Mouse (Mus musculus): ENCODE data around the gene Myo1a. TPM values are rescaled to one million over a fixed set of nuclear protein-coding genes. Genes with fewer than 3 reads are reported as not detected.
A peak's percentile ranks its signal among the peaks of the same experiment; 100 is the strongest.
"Not testable (repeated sequence)": the region's sequence is repeated elsewhere in the genome, so short reads cannot be mapped to it uniquely, and the experiment has no call there.

Gene Myo1a
- polyA plus RNA-seq, 1 experiment from 2014 or later = 0.08 TPM

- 0 out of 2 replicates have a peak, but pooled peaks cover 4% of the 10 kb centered on the region for H3K4me1 ChIP-seq (ENCODE audit: insufficient read depth, low read depth, low read length)
- H3K27ac ChIP-seq (ENCODE audit: low read length) = no peak within 1 kb of the TSS
- ATAC-seq (peak; percentile 65), DNase-seq (ENCODE audit: low spot score) (peak; percentile 70)
- no peaks in the 10 kb centered on the region for H3K27me3 ChIP-seq (replicated peaks; ENCODE audit: insufficient read depth, low read length)
- no peak within 1 kb of the TSS for H3K9ac ChIP-seq (replicated peaks; ENCODE audit: low read depth)
- H3K9me3 ChIP-seq (ENCODE audit: low read length) = no peaks in the 10 kb centered on the region
- H3K36me3 ChIP-seq (ENCODE audit: insufficient read depth, low read length) = no peaks in the 10 kb centered on the region
- WGBS = 55% methylated on average over 9 of the region's 9 CpGs
- H3K4me3 ChIP-seq (ENCODE audit: low read depth, low read length) = no peak within 1 kb of the TSS
- H3K4me2 ChIP-seq (replicated peaks; ENCODE audit: low read depth, low read length) = no peak within 1 kb of the TSS
- TF ChIP-seq CTCF (IDR thresholded peaks at IDR 0.05) (no peak), EP300 (IDR thresholded peaks at IDR 0.05) (no peak)
Measured at GRCm38 (mm10) chr10:127759181-127760110, 54.5 kb downstream of the Myo1a start, which contains the start of the genes Rdh1 and Rdh16f1. Gene Rdh1, plus strand, starts transcription at chr10:127759721. Gene Rdh16f1, plus strand, starts transcription at chr10:127759787.

GRCm38 (mm10) chr10:127762926-127763325 lies 58.0 kb downstream of the Myo1a start:
- not testable (repeated sequence) for H3K9ac ChIP-seq (replicated peaks; ENCODE audit: low read depth); H3K4me1 ChIP-seq (ENCODE audit: insufficient read depth, low read depth, low read length); H3K27ac ChIP-seq (ENCODE audit: low read length); H3K4me2 ChIP-seq (replicated peaks; ENCODE audit: low read depth, low read length); H3K9me3 ChIP-seq (ENCODE audit: low read length); H3K4me3 ChIP-seq (ENCODE audit: low read depth, low read length); ATAC-seq; DNase-seq (ENCODE audit: low spot score); H3K36me3 ChIP-seq (ENCODE audit: insufficient read depth, low read length); H3K27me3 ChIP-seq (replicated peaks; ENCODE audit: insufficient read depth, low read length)
- 89% methylated on average over 10 of the region's 10 CpGs for whole genome bisulfite sequencing

GRCm38 (mm10) chr10:127763914-127764680 lies 59.1 kb downstream of the Myo1a start:
- 52% methylated on average over 12 of the region's 12 CpGs for whole genome bisulfite sequencing
- H3K27me3 ChIP-seq (replicated peaks; ENCODE audit: insufficient read depth, low read length) = no peaks in the 10 kb centered on the region
- no peak overlapping the region for H3K9ac ChIP-seq (replicated peaks; ENCODE audit: low read depth)
- H3K36me3 ChIP-seq (ENCODE audit: insufficient read depth, low read length) = no peaks in the 10 kb centered on the region
- H3K27ac ChIP-seq (ENCODE audit: low read length) = no peak overlapping the region
- TF ChIP-seq EP300 (IDR thresholded peaks at IDR 0.05) = no peak
- no peak for TF ChIP-seq CTCF (IDR thresholded peaks at IDR 0.05)
- no peak for DNase-seq (ENCODE audit: low spot score)
- H3K9me3 ChIP-seq (ENCODE audit: low read length) = no peaks in the 10 kb centered on the region
- no peaks in the 10 kb centered on the region for H3K4me1 ChIP-seq (ENCODE audit: insufficient read depth, low read depth, low read length)
- no peak overlapping the region for H3K4me3 ChIP-seq (ENCODE audit: low read depth, low read length)
- H3K4me2 ChIP-seq (replicated peaks; ENCODE audit: low read depth, low read length) = no peak overlapping the region
- ATAC-seq = no peak

GRCm38 (mm10) chr10:127766564-127766963 lies 61.6 kb downstream of the Myo1a start:
- Histone ChIP-seq H3K9ac (replicated peaks; ENCODE audit: low read depth) (no peak overlapping the region), H3K4me3 (ENCODE audit: low read depth, low read length) (no peak overlapping the region), H3K9me3 (ENCODE audit: low read length) (no peaks in the 10 kb centered on the region), H3K36me3 (ENCODE audit: insufficient read depth, low read length) (no peaks in the 10 kb centered on the region), H3K27ac (ENCODE audit: low read length) (no peak overlapping the region), H3K4me2 (replicated peaks; ENCODE audit: low read depth, low read length) (no peak overlapping the region), H3K27me3 (replicated peaks; ENCODE audit: insufficient read depth, low read length) (no peaks in the 10 kb centered on the region), H3K4me1 (ENCODE audit: insufficient read depth, low read depth, low read length) (no peaks in the 10 kb centered on the region)
- WGBS = 59% methylated on average over 1 of the region's 1 CpGs
- ATAC-seq (no peak), DNase-seq (ENCODE audit: low spot score) (no peak)
- TF ChIP-seq EP300 (IDR thresholded peaks at IDR 0.05) (no peak), CTCF (IDR thresholded peaks at IDR 0.05) (no peak)

Other genes with a start within 250 kb of the Myo1a start
- gene Stac3, start 203.5 kb upstream of the Myo1a start, polyA plus RNA-seq (2015; fragmentation: Nextera tagmentation; extraction: Ambion mirVana) = 0.23 and 0.53 TPM in 2 replicates
- 132 and 149 TPM in 2 replicates for gene Ndufa4l2, start 190.2 kb upstream of the Myo1a start, polyA plus RNA-seq (2015; fragmentation: Nextera tagmentation; extraction: Ambion mirVana)
- gene Shmt2, start 182.7 kb upstream of the Myo1a start, polyA plus RNA-seq (2015; fragmentation: Nextera tagmentation; extraction: Ambion mirVana) = 27.1 and 31.0 TPM in 2 replicates
- gene Nxph4, start 170.6 kb upstream of the Myo1a start, polyA plus RNA-seq (2015; fragmentation: Nextera tagmentation; extraction: Ambion mirVana) = 0.44 and 0.60 TPM in 2 replicates
- gene Lrp1, start 84.0 kb upstream of the Myo1a start, polyA plus RNA-seq (2015; fragmentation: Nextera tagmentation; extraction: Ambion mirVana) = 71.0 and 75.4 TPM in 2 replicates
- 39.1 and 41.9 TPM in 2 replicates for gene Stat6, start 62.2 kb upstream of the Myo1a start, polyA plus RNA-seq (2015; fragmentation: Nextera tagmentation; extraction: Ambion mirVana)
- gene Nemp1, start 38.3 kb upstream of the Myo1a start, polyA plus RNA-seq (2015; fragmentation: Nextera tagmentation; extraction: Ambion mirVana) = 5.0 and 6.3 TPM in 2 replicates
- gene Nab2, start 36.6 kb upstream of the Myo1a start, polyA plus RNA-seq (2015; fragmentation: Nextera tagmentation; extraction: Ambion mirVana) = 7.7 and 8.4 TPM in 2 replicates
- gene Tac2, start 19.3 kb downstream of the Myo1a start, polyA plus RNA-seq (2015; fragmentation: Nextera tagmentation; extraction: Ambion mirVana) = not detected in 2 replicates
- gene Zbtb39, start 34.4 kb downstream of the Myo1a start, polyA plus RNA-seq (2015; fragmentation: Nextera tagmentation; extraction: Ambion mirVana) = 1.7 and 2.0 TPM in 2 replicates
- 18.6 and 23.2 TPM in 2 replicates for gene Gpr182, start 46.6 kb downstream of the Myo1a start, polyA plus RNA-seq (2015; fragmentation: Nextera tagmentation; extraction: Ambion mirVana)
- 0.07 TPM in 1 of 2 replicates, not detected in the other for gene Rdh1, start 54.6 kb downstream of the Myo1a start, polyA plus RNA-seq (2015; fragmentation: Nextera tagmentation; extraction: Ambion mirVana)
- 0.47 TPM in 1 of 2 replicates, not detected in the other for gene Rdh16f1, start 54.6 kb downstream of the Myo1a start, polyA plus RNA-seq (2015; fragmentation: Nextera tagmentation; extraction: Ambion mirVana)
- gene Rdh9, start 71.2 kb downstream of the Myo1a start, polyA plus RNA-seq (2015; fragmentation: Nextera tagmentation; extraction: Ambion mirVana) = 0.10 and 0.27 TPM in 2 replicates
- gene Rdh16, start 96.0 kb downstream of the Myo1a start, polyA plus RNA-seq (2015; fragmentation: Nextera tagmentation; extraction: Ambion mirVana) = not detected in 2 replicates
- gene Rdh19, start 144.8 kb downstream of the Myo1a start, polyA plus RNA-seq (2015; fragmentation: Nextera tagmentation; extraction: Ambion mirVana) = not detected in 2 replicates
- not detected in 2 replicates for gene Rdh16f2, start 161.3 kb downstream of the Myo1a start, polyA plus RNA-seq (2015; fragmentation: Nextera tagmentation; extraction: Ambion mirVana)
- gene Rdh7, start 183.6 kb downstream of the Myo1a start, polyA plus RNA-seq (2015; fragmentation: Nextera tagmentation; extraction: Ambion mirVana) = not detected in 2 replicates
- gene Sdr9c7, start 193.3 kb downstream of the Myo1a start, polyA plus RNA-seq (2015; fragmentation: Nextera tagmentation; extraction: Ambion mirVana) = not detected in 2 replicates